Mouse (Mus musculus): ENCODE data around the gene Polr2b.

DNA sequence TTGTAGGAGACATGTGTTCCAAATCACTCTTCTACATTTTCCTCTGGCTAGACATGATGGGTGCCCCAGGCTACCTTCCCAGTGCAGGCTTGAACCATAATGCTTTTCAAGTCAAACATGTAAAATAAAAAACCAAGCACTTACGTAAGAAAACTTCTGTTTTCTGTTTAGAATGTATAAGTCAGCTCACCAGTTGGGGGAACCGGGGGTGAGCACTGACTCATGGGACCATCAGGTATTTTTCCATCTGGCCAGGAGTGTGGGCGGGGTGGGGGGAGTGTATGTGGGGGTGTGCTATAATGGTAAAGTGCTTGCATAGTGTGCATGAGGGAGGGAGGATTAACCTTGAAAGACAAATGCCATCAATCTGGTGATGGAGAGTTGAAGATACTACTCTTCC is 68.1 kb downstream of the Polr2b start:
- no peak for TF ChIP-seq CTCF (IDR thresholded peaks at IDR 0.05; ENCODE audit: borderline replicate concordance, insufficient read depth, low read depth, low read length)
- no peak for TF ChIP-seq POLR2A (IDR thresholded peaks at IDR 0.05; ENCODE audit: borderline replicate concordance, insufficient read depth, low read length)
